Mouse (Mus musculus) activated CD4-positive, CD25-positive, alpha-beta regulatory T cell (primary cell): ENCODE measurements around the gene Bscl2. TPM values are rescaled to one million over a fixed set of nuclear protein-coding genes. Genes with fewer than 3 reads are reported as not detected.

Source experiments
- polyA plus RNA-seq, 2 experiments: library from polyadenylated mRNA; unstranded; fragments of 100-300 nt; shearing (Covaris generic); gene quantifications; one replicate each; pipeline ENCODE4 v1.2.1; 2017

Gene Bscl2
- polyA plus RNA-seq, 2 experiments from 2014 or later, result 115 to 134 TPM

Other genes starting within 250 kb of the Bscl2 start
- gene Slc22a8, start 246.2 kb upstream of the Bscl2 start, polyA plus RNA-seq, result under 1 TPM in 1 of 2 experiments, not detected in 1; 0.45 TPM
- gene Slc22a6, start 219.4 kb upstream of the Bscl2 start, polyA plus RNA-seq, result under 1 TPM in 1 of 2 experiments, not detected in 1; 0.04 TPM
- gene Chrm1, start 173.7 kb upstream of the Bscl2 start, polyA plus RNA-seq, result under 1 TPM in 1 of 2 experiments, not detected in 1; 0.04 TPM
- gene Slc3a2, start 114.1 kb upstream of the Bscl2 start, polyA plus RNA-seq, result 100 to 1,000 TPM; 123 to 154 TPM
- 10 to 100 TPM; 56.2 to 78.4 TPM for gene Wdr74, start 101.6 kb upstream of the Bscl2 start, polyA plus RNA-seq
- under 1 TPM; 0.53 to 0.74 TPM for gene 1700092M07Rik, start 96.7 kb upstream of the Bscl2 start, polyA plus RNA-seq
- gene Stx5a, start 96.1 kb upstream of the Bscl2 start, polyA plus RNA-seq, result 100 to 1,000 TPM; 143 to 165 TPM
- 100 to 1,000 TPM; 161 to 220 TPM for gene Nxf1, start 80.4 kb upstream of the Bscl2 start, polyA plus RNA-seq
- 10 to 100 TPM; 90.9 to 99.6 TPM for gene Tmem223, start 66.5 kb upstream of the Bscl2 start, polyA plus RNA-seq
- gene Tmem179b, start 63.0 kb upstream of the Bscl2 start, polyA plus RNA-seq, result 100 to 1,000 TPM; 176 to 213 TPM
- gene Taf6l, start 51.0 kb upstream of the Bscl2 start, polyA plus RNA-seq, result 10 to 100 TPM; 12.9 to 19.2 TPM
- 100 to 1,000 TPM; 144 to 188 TPM for gene Polr2g, start 38.9 kb upstream of the Bscl2 start, polyA plus RNA-seq
- 1 to 10 TPM; 2.1 to 2.7 TPM for gene Zbtb3, start 34.9 kb upstream of the Bscl2 start, polyA plus RNA-seq
- 10 to 100 TPM; 45.5 TPM for gene Ttc9c, start 18.1 kb upstream of the Bscl2 start, polyA plus RNA-seq
- 10 to 100 TPM; 13.8 to 14.4 TPM for gene Hnrnpul2, start 17.5 kb upstream of the Bscl2 start, polyA plus RNA-seq
- under 1 TPM in 1 of 2 experiments, not detected in 1; 0.89 TPM for gene AC129217.1, start 7.7 kb upstream of the Bscl2 start, polyA plus RNA-seq
- gene Gng3, start 1.7 kb downstream of the Bscl2 start, polyA plus RNA-seq, result 1 to 10 TPM in 1 of 2 experiments, under 1 TPM in 1; 0.39 to 1.0 TPM
- under 1 TPM in 1 of 2 experiments, not detected in 1; 0.10 TPM for gene Lrrn4cl, start 13.3 kb downstream of the Bscl2 start, polyA plus RNA-seq
- 100 to 1,000 TPM; 155 to 175 TPM for gene Ubxn1, start 34.0 kb downstream of the Bscl2 start, polyA plus RNA-seq
- 100 to 1,000 TPM in 1 of 2 experiments, 10 to 100 TPM in 1; 79.3 to 105 TPM for gene Uqcc3, start 43.5 kb downstream of the Bscl2 start, polyA plus RNA-seq
- 10 to 100 TPM; 81.7 to 89.2 TPM for gene Lbhd1, start 46.3 kb downstream of the Bscl2 start, polyA plus RNA-seq
- not detected for gene Gm49403, start 46.5 kb downstream of the Bscl2 start, polyA plus RNA-seq
- gene 1810009A15Rik, start 51.4 kb downstream of the Bscl2 start, polyA plus RNA-seq, result 10 to 100 TPM; 53.7 to 60.3 TPM
- gene Gm49416, start 51.5 kb downstream of the Bscl2 start, polyA plus RNA-seq, result not detected
- 10 to 100 TPM; 33.7 to 35.1 TPM for gene Ints5, start 55.5 kb downstream of the Bscl2 start, polyA plus RNA-seq
- 100 to 1,000 TPM in 1 of 2 experiments, 10 to 100 TPM in 1; 76.4 to 105 TPM for gene Ganab, start 60.6 kb downstream of the Bscl2 start, polyA plus RNA-seq
- gene B3gat3, start 82.9 kb downstream of the Bscl2 start, polyA plus RNA-seq, result 10 to 100 TPM; 32.7 to 61.4 TPM
- 10 to 100 TPM in 1 of 2 experiments, 1 to 10 TPM in 1; 6.7 to 22.9 TPM for gene Rom1, start 91.9 kb downstream of the Bscl2 start, polyA plus RNA-seq
- gene Eml3, start 92.1 kb downstream of the Bscl2 start, polyA plus RNA-seq, result 10 to 100 TPM; 65.5 to 86.4 TPM
- 100 to 1,000 TPM; 207 to 252 TPM for gene Mta2, start 104.4 kb downstream of the Bscl2 start, polyA plus RNA-seq
- 10 to 100 TPM; 28.1 to 34.9 TPM for gene Tut1, start 116.4 kb downstream of the Bscl2 start, polyA plus RNA-seq
- gene Eef1g, start 129.6 kb downstream of the Bscl2 start, polyA plus RNA-seq, result 100 to 1,000 TPM; 243 to 311 TPM
- gene Ahnak, start 151.8 kb downstream of the Bscl2 start, polyA plus RNA-seq, result 10 to 100 TPM; 51.5 to 98.4 TPM